In genomic region chr2:43583243-43583812, GRCm38 (mm10) we compare ENCODE assay signal across 29 mouse cellular contexts. TPM values are rescaled to one million over a fixed set of nuclear protein-coding genes. Genes with fewer than 3 reads are reported as not detected.
DNase-seq lines count a peak whose midpoint lies in the region; ATAC-seq lines count a peak whose summit lies in the region.
"Had no signal": no experiment of that assay in that cellular context is flagged by ENCODE, and none has a peak within 500 bp of the region (broad histone marks: within the 10 kb centered on the region; RNA-seq: fewer than 3 reads in every experiment).

No protein-coding gene starts in this region.

- no peak overlapping the region for H3K4me3 ChIP-seq in forebrain, embryonic 11.5 days (ENCODE audit: low read depth, low read length)
- H3K4me3 ChIP-seq in forebrain, embryonic 15.5 days, result no peak overlapping the region
- no peak overlapping the region for H3K4me3 ChIP-seq in midbrain, embryonic 16.5 days (ENCODE audit: low read depth, low read length)
- H3K4me3 ChIP-seq in midbrain, embryonic 15.5 days, result no peak overlapping the region
- no peak overlapping the region for H3K4me3 ChIP-seq in forebrain, embryonic 13.5 days
- H3K4me3 ChIP-seq: embryonic facial prominence, embryonic 12.5 days; heart, adult 2 months; heart, embryonic 12.5 days; limb, embryonic 10.5 days; limb, embryonic 15.5 days; liver, embryonic 13.5 days; neural tube, embryonic 13.5 days; stomach, embryonic 15.5 days had no signal

- no peaks in the 10 kb centered on the region for H3K36me3 ChIP-seq in forebrain, embryonic 11.5 days (ENCODE audit: control insufficient read depth, insufficient read depth, low read length)
- no peaks in the 10 kb centered on the region for H3K36me3 ChIP-seq in forebrain, embryonic 15.5 days
- H3K36me3 ChIP-seq in midbrain, embryonic 16.5 days (ENCODE audit: control insufficient read depth, insufficient read depth, low read length), result no peaks in the 10 kb centered on the region
- no peaks in the 10 kb centered on the region for H3K36me3 ChIP-seq in midbrain, embryonic 15.5 days (replicated peaks)
- no peaks in the 10 kb centered on the region for H3K36me3 ChIP-seq in forebrain, embryonic 13.5 days (ENCODE audit: poor library complexity, severe bottlenecking)
- H3K36me3 ChIP-seq: embryonic facial prominence, embryonic 12.5 days; heart, embryonic 12.5 days; limb, embryonic 10.5 days; limb, embryonic 15.5 days; liver, embryonic 13.5 days; neural tube, embryonic 13.5 days; stomach, embryonic 15.5 days had no signal

- H3K27me3 ChIP-seq in forebrain, embryonic 11.5 days (ENCODE audit: control insufficient read depth, insufficient read depth, low read length), result no peaks in the 10 kb centered on the region
- H3K27me3 ChIP-seq in forebrain, embryonic 15.5 days, result no peaks in the 10 kb centered on the region
- no peaks in the 10 kb centered on the region for H3K27me3 ChIP-seq in midbrain, embryonic 16.5 days (ENCODE audit: control insufficient read depth, insufficient read depth, low read depth, low read length)
- H3K27me3 ChIP-seq in midbrain, embryonic 15.5 days (replicated peaks), result no peaks in the 10 kb centered on the region
- no peaks in the 10 kb centered on the region for H3K27me3 ChIP-seq in forebrain, embryonic 13.5 days
- H3K27me3 ChIP-seq: embryonic facial prominence, embryonic 12.5 days; heart, embryonic 12.5 days; limb, embryonic 15.5 days; liver, embryonic 13.5 days; neural tube, embryonic 13.5 days; stomach, embryonic 15.5 days had no signal

- H3K27ac ChIP-seq in forebrain, embryonic 11.5 days (ENCODE audit: low read depth, low read length), result no peak overlapping the region
- H3K27ac ChIP-seq in forebrain, embryonic 15.5 days (replicated peaks), result no peak overlapping the region
- no peak overlapping the region for H3K27ac ChIP-seq in midbrain, embryonic 16.5 days (ENCODE audit: low read length)
- H3K27ac ChIP-seq in midbrain, embryonic 15.5 days, result no peak overlapping the region
- H3K27ac ChIP-seq in forebrain, embryonic 13.5 days, result no peak overlapping the region
- H3K27ac ChIP-seq: embryonic facial prominence, embryonic 12.5 days; heart, adult 2 months; hindbrain, embryonic 14.5 days; limb, embryonic 10.5 days; limb, embryonic 15.5 days; liver, embryonic 13.5 days; neural tube, embryonic 13.5 days; stomach, embryonic 15.5 days had no signal

- ATAC-seq in forebrain, embryonic 11.5 days (replicated peaks; ENCODE audit: low FRiP score), result peak; percentile 76
- ATAC-seq in forebrain, embryonic 15.5 days (replicated peaks), result no peak; the same call in 1 of the 2 replicates
- ATAC-seq in midbrain, embryonic 16.5 days, result 0 out of 2 replicates have a peak, but pooled peaks have one; percentile 17
- no peak for ATAC-seq in midbrain, embryonic 15.5 days (replicated peaks)
- ATAC-seq in forebrain, embryonic 13.5 days, result peak; percentile 55; the same call in 1 of the 2 replicates
- ATAC-seq: CD4-positive, CD25-positive, alpha-beta regulatory T cell, adult 4 months; intestine, postnatal 0 days had no signal

- no peak overlapping the region for H3K4me2 ChIP-seq in forebrain, embryonic 11.5 days (ENCODE audit: low read depth, low read length, severe bottlenecking)
- H3K4me2 ChIP-seq in forebrain, embryonic 15.5 days (replicated peaks), result no peak overlapping the region
- H3K4me2 ChIP-seq in midbrain, embryonic 16.5 days (ENCODE audit: low read length), result no peak overlapping the region
- H3K4me2 ChIP-seq in midbrain, embryonic 15.5 days, result no peak overlapping the region
- H3K4me2 ChIP-seq in forebrain, embryonic 13.5 days, result no peak overlapping the region
- H3K4me2 ChIP-seq: embryonic facial prominence, embryonic 12.5 days; heart, embryonic 12.5 days; hindbrain, embryonic 14.5 days; limb, embryonic 15.5 days; liver, embryonic 13.5 days; neural tube, embryonic 13.5 days; stomach, embryonic 15.5 days had no signal

- H3K9me3 ChIP-seq in forebrain, embryonic 11.5 days (ENCODE audit: control insufficient read depth, low read length), result no peaks in the 10 kb centered on the region
- H3K9me3 ChIP-seq in forebrain, embryonic 15.5 days, result no peaks in the 10 kb centered on the region
- no peaks in the 10 kb centered on the region for H3K9me3 ChIP-seq in midbrain, embryonic 16.5 days (replicated peaks; ENCODE audit: control insufficient read depth, low read length, poor library complexity, severe bottlenecking)
- no peaks in the 10 kb centered on the region for H3K9me3 ChIP-seq in midbrain, embryonic 15.5 days
- no peaks in the 10 kb centered on the region for H3K9me3 ChIP-seq in forebrain, embryonic 13.5 days (replicated peaks)
- H3K9me3 ChIP-seq: embryonic facial prominence, embryonic 12.5 days; heart, embryonic 12.5 days; limb, embryonic 10.5 days; limb, embryonic 15.5 days; liver, embryonic 13.5 days; neural tube, embryonic 13.5 days; stomach, embryonic 15.5 days had no signal

- H3K4me1 ChIP-seq in forebrain, embryonic 11.5 days (replicated peaks; ENCODE audit: control insufficient read depth, insufficient read depth, low read length), result no peaks in the 10 kb centered on the region
- H3K4me1 ChIP-seq in forebrain, embryonic 15.5 days, result peaks cover 2% of the 10 kb centered on the region; the same call in 1 of the 2 replicates
- no peaks in the 10 kb centered on the region for H3K4me1 ChIP-seq in midbrain, embryonic 16.5 days (ENCODE audit: control insufficient read depth, insufficient read depth, low read length)
- H3K4me1 ChIP-seq in midbrain, embryonic 15.5 days, result no peaks in the 10 kb centered on the region
- peaks cover 5% of the 10 kb centered on the region for H3K4me1 ChIP-seq in forebrain, embryonic 13.5 days
- H3K4me1 ChIP-seq: embryonic facial prominence, embryonic 12.5 days; heart, embryonic 12.5 days; limb, embryonic 10.5 days; limb, embryonic 15.5 days; liver, embryonic 13.5 days; neural tube, embryonic 13.5 days; stomach, embryonic 15.5 days had no signal

- DNase-seq in forebrain, embryonic 11.5 days (ENCODE audit: low spot score), result peak; percentile 51
- no peak for DNase-seq in lung, postnatal 14 days
- DNase-seq in right cerebral cortex, postnatal 14 days, result no peak
- DNase-seq: adrenal gland, adult 8-10 months; cerebellum, adult 11 months; cerebellum, adult 9-11 months; heart, adult 2 months; heart, postnatal 4 days; kidney, adult 9 months; kidney, postnatal 10 days; layer of hippocampus, postnatal 36 days; liver, embryonic 13.5 days; lung, adult 18-20 months; lung, postnatal 10 days; thymus, postnatal 14 days had no signal

- H3K9ac ChIP-seq in forebrain, embryonic 11.5 days (ENCODE audit: low read length), result no peak overlapping the region
- H3K9ac ChIP-seq in forebrain, embryonic 15.5 days (replicated peaks), result no peak overlapping the region
- no peak overlapping the region for H3K9ac ChIP-seq in midbrain, embryonic 16.5 days (ENCODE audit: low read depth, low read length)
- no peak overlapping the region for H3K9ac ChIP-seq in midbrain, embryonic 15.5 days
- H3K9ac ChIP-seq in forebrain, embryonic 13.5 days, result no peak overlapping the region
- H3K9ac ChIP-seq: embryonic facial prominence, embryonic 12.5 days; heart, embryonic 12.5 days; hindbrain, embryonic 14.5 days; limb, embryonic 15.5 days; liver, embryonic 13.5 days; neural tube, embryonic 13.5 days; stomach, embryonic 15.5 days had no signal

- 11% methylated on average over 8 of the region's 8 CpGs for WGBS in forebrain, embryonic 11.5 days
- WGBS in forebrain, embryonic 15.5 days, result 11% methylated on average over 8 of the region's 8 CpGs
- 22% methylated on average over 8 of the region's 8 CpGs for WGBS in midbrain, embryonic 16.5 days
- WGBS in midbrain, embryonic 15.5 days, result 22% methylated on average over 8 of the region's 8 CpGs
- WGBS in forebrain, embryonic 13.5 days, result 10% methylated on average over 8 of the region's 8 CpGs

RNA-seq across cellular contexts. Expression of gene Kynu, which starts 28.2 kb away (rescaled TPM):
- 0.83 and 1.1 TPM in 2 replicates for polyA plus RNA-seq in forebrain, embryonic 11.5 days (2014; fragmentation: Nextera tagmentation; extraction: Ambion mirVana)
- polyA plus RNA-seq in forebrain, embryonic 15.5 days (2015; fragmentation: Nextera tagmentation; extraction: Ambion mirVana), result 0.17 and 0.20 TPM in 2 replicates
- polyA plus RNA-seq in midbrain, embryonic 16.5 days (2015; fragmentation: Nextera tagmentation; extraction: Ambion mirVana), result 0.09 and 0.21 TPM in 2 replicates
- 0.17 and 0.59 TPM in 2 replicates for polyA plus RNA-seq in midbrain, embryonic 15.5 days (2015; fragmentation: Nextera tagmentation; extraction: Ambion mirVana)
- 0.12 and 0.14 TPM in 2 replicates for polyA plus RNA-seq in forebrain, embryonic 13.5 days (2015; fragmentation: Nextera tagmentation; extraction: Ambion mirVana)
- polyA plus RNA-seq: heart, embryonic 12.5 days; heart, postnatal 0 days had no signal

Comparison
In these comparisons a context has a peak if more than half of its experiments do, and no peak if none do; other contexts are left out.
1. ATAC-seq: peak in forebrain, embryonic 11.5 days (single experiment), midbrain, embryonic 16.5 days (single experiment) and forebrain, embryonic 13.5 days (single experiment); none in forebrain, embryonic 15.5 days (single experiment) and midbrain, embryonic 15.5 days (single experiment).